Mouse (Mus musculus) forebrain, embryonic 11.5 days (tissue): ENCODE measurements at regions not wholly inside any gene's neighbourhood (a gene's known extent, or its start where the extent isn't known, plus 50 kb on each side); places are given as distances from the start of the nearest gene placed in this dataset.

ENCODE experiments used
- ATAC-seq: fragments of 200-750 bp; cut with Nextera tagmentation; replicated peaks from 2 replicates; pipeline ENCODE4 v1.8.0; 2017; ENCODE audit warnings: moderate TSS enrichment; ENCODE audit not compliant: low FRiP score
- DNase-seq: peaks from one replicate; pipeline ENCODE4 v3.0.0-alpha.2; 2017; ENCODE audit warnings: low spot score
- H3K27ac ChIP-seq: fragments of 300-500 bp; sonication (generic); 2 replicates; pipeline ENCODE4 v1.5.1; 2014; ENCODE audit warnings: low read depth, low read length
- H3K27me3 ChIP-seq: fragments of 300-500 bp; sonication (generic); 2 replicates; pipeline ENCODE4 v1.6.1; 2014; ENCODE audit warnings: mild to moderate bottlenecking, low read length, mixed read lengths; ENCODE audit not compliant: control insufficient read depth, insufficient read depth
- H3K36me3 ChIP-seq: fragments of 300-500 bp; sonication (generic); 2 replicates; pipeline ENCODE4 v1.6.1; 2014; ENCODE audit warnings: mild to moderate bottlenecking, low read length, moderate library complexity, mixed read lengths; ENCODE audit not compliant: control insufficient read depth, insufficient read depth
- H3K4me1 ChIP-seq: fragments of 300-500 bp; sonication (generic); replicated peaks from 2 replicates; pipeline ENCODE4 v1.6.1; 2014; ENCODE audit warnings: low read length, mixed read lengths; ENCODE audit not compliant: control insufficient read depth, insufficient read depth
- H3K4me2 ChIP-seq: fragments of 300-500 bp; sonication (generic); 2 replicates; pipeline ENCODE4 v1.6.1; 2014; ENCODE audit warnings: low read depth, mild to moderate bottlenecking, low read length, moderate library complexity, mixed read lengths; ENCODE audit not compliant: severe bottlenecking
- H3K4me3 ChIP-seq: fragments of 300-500 bp; sonication (generic); 2 replicates; pipeline ENCODE4 v1.5.1; 2014; ENCODE audit warnings: low read depth, low read length
- H3K9ac ChIP-seq: fragments of 300-500 bp; sonication (generic); 2 replicates; pipeline ENCODE4 v1.6.1; 2014; ENCODE audit warnings: low read length
- H3K9me3 ChIP-seq: fragments of 300-500 bp; sonication (generic); 2 replicates; pipeline ENCODE4 v1.6.1; 2016; ENCODE audit warnings: low read length, mixed read lengths; ENCODE audit not compliant: control insufficient read depth
- WGBS: fragments of 180-500 bp; shearing (Covaris S2); extraction: QIAGEN DNeasy Blood & Tissue Kit; methylation state at CpG from one replicate; pipeline ENCODE4 v1.1.7; 2014; 5-methylcytosine and 5-hydroxymethylcytosine counted together

GRCm38 (mm10) chr11:63211501-63211900 lies 82.7 kb downstream of the Pmp22 start:
- Histone ChIP-seq H3K9ac (no peak overlapping the region), H3K4me2 (no peak overlapping the region), H3K9me3 (no peaks in the 10 kb centered on the region), H3K4me1 (peaks cover 2% of the 10 kb centered on the region; the same call in 1 of the 2 replicates), H3K27ac (no peak overlapping the region), H3K27me3 (no peaks in the 10 kb centered on the region), H3K36me3 (no peaks in the 10 kb centered on the region), H3K4me3 (no peak overlapping the region)
- ATAC-seq (no peak), DNase-seq (no peak)
- WGBS, result 84% methylated on average over 4 of the region's 4 CpGs

- Histone ChIP-seq H3K4me2 (no peak overlapping the region), H3K9ac (no peak overlapping the region), H3K27ac (no peak overlapping the region), H3K36me3 (no peaks in the 10 kb centered on the region), H3K4me1 (peaks cover 2% of the 10 kb centered on the region; the same call in 1 of the 2 replicates), H3K9me3 (no peaks in the 10 kb centered on the region), H3K27me3 (no peaks in the 10 kb centered on the region), H3K4me3 (no peak overlapping the region)
- peak; percentile 46; the same call in 1 of the 2 replicates for ATAC-seq
- DNase-seq, result peak; percentile 90
- WGBS, result 8% methylated on average over 6 of the region's 6 CpGs
Observed at GRCm38 (mm10) chr11:63213043-63213442, 84.3 kb downstream of the Pmp22 start.

GRCm38 (mm10) chr11:63213901-63214425 lies 85.2 kb downstream of the Pmp22 start:
- Histone ChIP-seq H3K9me3 (no peaks in the 10 kb centered on the region), H3K4me2 (no peak overlapping the region), H3K27me3 (no peaks in the 10 kb centered on the region), H3K36me3 (no peaks in the 10 kb centered on the region), H3K4me3 (no peak overlapping the region), H3K27ac (no peak overlapping the region), H3K4me1 (peaks cover 2% of the 10 kb centered on the region; the same call in 1 of the 2 replicates), H3K9ac (no peak overlapping the region)
- ATAC-seq (no peak), DNase-seq (no peak)
- 66% methylated on average over 19 of the region's 19 CpGs for WGBS

GRCm38 (mm10) chr11:63215993-63216392 lies 87.2 kb downstream of the Pmp22 start:
- H3K4me3 ChIP-seq, result no peak overlapping the region
- ATAC-seq (no peak), DNase-seq (no peak)
- peaks cover 2% of the 10 kb centered on the region; the same call in 1 of the 2 replicates for H3K4me1 ChIP-seq
- H3K27ac ChIP-seq, result no peak overlapping the region
- no peaks in the 10 kb centered on the region for H3K9me3 ChIP-seq
- H3K4me2 ChIP-seq, result no peak overlapping the region
- WGBS, result 85% methylated on average over 2 of the region's 2 CpGs
- H3K36me3 ChIP-seq, result no peaks in the 10 kb centered on the region
- no peak overlapping the region for H3K9ac ChIP-seq
- H3K27me3 ChIP-seq, result no peaks in the 10 kb centered on the region

GRCm38 (mm10) chr11:63217049-63217448 lies 88.3 kb downstream of the Pmp22 start:
- Histone ChIP-seq H3K4me2 (no peak overlapping the region), H3K4me1 (peaks cover 2% of the 10 kb centered on the region; the same call in 1 of the 2 replicates), H3K9me3 (no peaks in the 10 kb centered on the region), H3K4me3 (no peak overlapping the region), H3K9ac (no peak overlapping the region), H3K27me3 (no peaks in the 10 kb centered on the region), H3K36me3 (no peaks in the 10 kb centered on the region), H3K27ac (no peak overlapping the region)
- DNase-seq (no peak), ATAC-seq (no peak)
- 64% methylated on average over 3 of the region's 3 CpGs for WGBS

- no peaks in the 10 kb centered on the region for H3K9me3 ChIP-seq
- no peak overlapping the region for H3K27ac ChIP-seq
- H3K9ac ChIP-seq, result no peak overlapping the region
- H3K4me2 ChIP-seq, result no peak overlapping the region
- 83% methylated on average over 3 of the region's 3 CpGs for WGBS
- H3K36me3 ChIP-seq, result no peaks in the 10 kb centered on the region
- no peak overlapping the region for H3K4me3 ChIP-seq
- no peaks in the 10 kb centered on the region for H3K27me3 ChIP-seq
- no peak for ATAC-seq
- H3K4me1 ChIP-seq, result no peaks in the 10 kb centered on the region
- no peak for DNase-seq
Observed at GRCm38 (mm10) chr11:63226471-63226870, 97.7 kb downstream of the Pmp22 start.

- H3K4me3 ChIP-seq, result no peak overlapping the region
- no peak overlapping the region for H3K4me2 ChIP-seq
- no peaks in the 10 kb centered on the region for H3K36me3 ChIP-seq
- DNase-seq (no peak), ATAC-seq (no peak)
- H3K27me3 ChIP-seq, result no peaks in the 10 kb centered on the region
- H3K27ac ChIP-seq, result no peak overlapping the region
- 88% methylated on average over 6 of the region's 6 CpGs for WGBS
- no peaks in the 10 kb centered on the region for H3K4me1 ChIP-seq
- H3K9ac ChIP-seq, result no peak overlapping the region
- H3K9me3 ChIP-seq, result no peaks in the 10 kb centered on the region
Observed at GRCm38 (mm10) chr11:63230786-63231185, 102.0 kb downstream of the Pmp22 start.

- no peak overlapping the region for H3K9ac ChIP-seq
- WGBS, result 82% methylated on average over 13 of the region's 13 CpGs
- H3K4me1 ChIP-seq, result no peaks in the 10 kb centered on the region
- H3K27me3 ChIP-seq, result no peaks in the 10 kb centered on the region
- no peaks in the 10 kb centered on the region for H3K36me3 ChIP-seq
- H3K4me3 ChIP-seq, result no peak overlapping the region
- ATAC-seq (no peak), DNase-seq (no peak)
- no peaks in the 10 kb centered on the region for H3K9me3 ChIP-seq
- H3K4me2 ChIP-seq, result no peak overlapping the region
- no peak overlapping the region for H3K27ac ChIP-seq
Observed at GRCm38 (mm10) chr11:63233172-63233966, 104.6 kb downstream of the Pmp22 start.

GRCm38 (mm10) chr11:63234481-63234880 lies 105.7 kb downstream of the Pmp22 start:
- no peaks in the 10 kb centered on the region for H3K27me3 ChIP-seq
- H3K27ac ChIP-seq, result no peak overlapping the region
- no peak for DNase-seq
- no peaks in the 10 kb centered on the region for H3K4me1 ChIP-seq
- 81% methylated on average over 6 of the region's 6 CpGs for WGBS
- H3K4me3 ChIP-seq, result no peak overlapping the region
- no peak for ATAC-seq
- no peak overlapping the region for H3K4me2 ChIP-seq
- no peaks in the 10 kb centered on the region for H3K36me3 ChIP-seq
- H3K9me3 ChIP-seq, result no peaks in the 10 kb centered on the region
- no peak overlapping the region for H3K9ac ChIP-seq
